Mouse (Mus musculus): ENCODE results near the gene Wdfy1.

DNA sequence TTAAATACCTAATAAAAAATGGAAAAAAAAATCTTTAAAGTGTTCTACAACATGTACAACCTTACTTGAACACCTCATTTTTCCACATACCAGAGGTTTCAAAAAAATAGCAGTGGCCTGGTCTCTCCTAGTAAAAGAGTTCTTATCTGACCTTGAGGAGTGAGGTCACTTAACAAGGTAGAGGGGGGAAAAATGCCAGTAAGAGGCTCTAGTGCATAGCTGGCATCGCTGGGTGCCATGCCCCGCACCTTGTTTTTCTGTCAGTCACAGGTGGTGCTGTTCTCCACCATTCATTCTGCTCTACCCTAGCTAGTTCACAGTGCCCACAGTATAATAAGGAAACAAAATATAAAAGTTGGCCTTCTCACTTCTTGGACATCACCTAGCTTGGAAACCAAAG lies 121.0 kb downstream of the Wdfy1 start:
- TF ChIP-seq CTCF (IDR thresholded peaks at IDR 0.05; ENCODE audit: control insufficient read depth, insufficient read depth, insufficient replicate concordance, low read depth, low read length) (no peak), POLR2A (IDR thresholded peaks at IDR 0.05; ENCODE audit: control insufficient read depth, low read depth, low read length) (no peak)
